Mouse (Mus musculus): Measurements from ENCODE around the gene Uba1y.
A peak's percentile ranks its signal among the peaks of the same experiment; 100 is the strongest.
"Not testable (repeated sequence)": the region's sequence is repeated elsewhere in the genome, so short reads cannot be mapped to it uniquely, and the experiment has no call there.

Gene Uba1y

DNA sequence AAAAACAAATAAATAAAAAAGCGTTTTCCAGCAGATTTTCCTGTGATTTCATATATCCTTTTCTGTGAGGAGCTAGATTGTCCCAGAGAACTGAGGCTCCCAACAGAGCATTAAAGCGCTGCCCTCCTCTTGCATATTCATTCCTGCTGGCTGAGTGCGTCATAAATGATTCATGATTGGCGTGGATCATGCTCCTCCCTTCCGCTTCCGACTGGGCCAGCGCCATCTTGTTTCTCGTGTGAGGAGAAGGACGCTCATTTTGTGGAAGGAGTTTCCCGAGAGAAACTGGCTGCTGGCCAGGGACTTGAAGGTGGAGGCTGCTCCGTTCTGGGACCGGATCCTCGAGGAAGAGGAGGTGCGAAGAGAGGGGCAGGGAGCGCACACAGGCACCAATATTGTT, at the start of gene Uba1y:
Gene Uba1y (plus strand): TSS at position 254 of the 400 bp plus-strand sequence.
- no peak for DNase-seq (ENCODE audit: low read depth)

DNA sequence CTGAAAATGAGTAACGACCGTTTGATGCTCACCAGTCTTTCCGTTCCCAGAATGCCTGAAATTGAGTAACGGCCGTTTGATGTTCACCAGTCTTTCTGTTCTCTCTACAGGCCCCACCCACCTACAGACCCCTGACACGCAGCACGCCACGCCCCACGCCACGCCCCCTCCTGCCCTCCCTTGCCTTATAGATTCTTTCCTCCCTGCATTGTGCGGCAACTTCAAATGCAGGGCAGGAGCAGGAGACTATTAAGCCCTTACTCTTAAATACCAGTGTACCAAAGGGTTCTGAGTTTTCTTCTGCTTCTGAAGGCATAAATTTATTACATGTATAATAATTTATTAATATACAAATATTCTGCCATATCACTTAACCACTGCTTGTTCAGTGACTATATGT, 21.1 kb upstream of the Uba1y start, which contains the start of gene Zfy1:
Gene Zfy1 (minus strand): TSS at position 101 of the 400 bp plus-strand sequence.
- DNase-seq (ENCODE audit: low read depth): not testable (repeated sequence)

DNA sequence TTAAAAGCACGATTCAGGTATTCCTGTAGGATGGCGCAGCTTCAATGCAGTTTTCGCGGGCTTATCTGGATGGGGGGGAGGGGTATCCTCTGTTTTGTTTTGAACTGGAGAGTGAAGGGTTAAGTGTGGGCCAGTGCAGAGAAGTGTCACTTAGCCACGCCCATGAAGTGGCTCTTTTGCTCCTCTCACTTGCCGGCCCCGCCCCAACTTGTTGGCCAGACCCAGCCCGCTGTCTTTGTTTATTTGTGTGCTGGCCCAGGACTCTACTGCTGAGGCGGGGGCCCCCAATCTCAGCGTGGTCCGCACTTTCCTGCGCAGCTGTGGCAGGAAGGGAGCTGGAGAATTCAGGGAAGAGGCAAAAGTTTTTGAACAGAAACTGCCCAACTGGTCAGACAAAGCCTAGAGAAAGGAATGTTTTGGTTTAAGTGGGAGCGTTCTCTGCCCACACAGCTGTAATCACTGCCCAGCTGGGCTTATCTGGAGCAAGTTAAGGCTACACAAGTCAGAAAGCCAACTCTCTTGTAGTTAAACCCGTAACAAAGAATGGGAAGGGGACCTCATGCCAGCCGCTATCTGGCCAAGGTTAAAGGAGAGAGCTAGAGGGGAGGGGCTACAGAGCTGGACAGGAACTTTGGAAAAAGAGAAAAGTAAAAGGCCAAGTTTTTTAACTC, 9.3 kb upstream of the Uba1y start:
- peak; percentile 16 for DNase-seq (ENCODE audit: low read depth)

DNA sequence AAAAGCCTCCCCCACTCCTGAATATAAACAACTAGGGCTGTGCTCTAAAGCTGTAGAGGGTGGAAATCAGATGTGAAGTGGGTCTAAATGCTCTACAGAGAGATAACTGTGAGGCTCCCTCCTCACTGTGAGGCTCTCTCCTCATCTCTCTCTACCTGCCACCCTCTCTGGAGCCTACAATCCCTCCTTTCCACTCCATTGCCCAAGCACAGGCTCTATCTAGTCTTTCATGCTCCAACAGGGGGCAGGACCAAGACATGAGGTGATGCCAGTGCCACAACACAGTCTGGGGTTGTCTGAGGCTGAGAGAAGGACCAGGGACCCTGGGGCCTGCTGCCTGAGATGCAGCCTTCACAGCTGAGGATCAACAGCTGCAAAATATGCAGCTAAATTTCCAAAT, 54.0 kb downstream of the Uba1y start:
- DNase-seq (ENCODE audit: low read depth): no peak

DNA sequence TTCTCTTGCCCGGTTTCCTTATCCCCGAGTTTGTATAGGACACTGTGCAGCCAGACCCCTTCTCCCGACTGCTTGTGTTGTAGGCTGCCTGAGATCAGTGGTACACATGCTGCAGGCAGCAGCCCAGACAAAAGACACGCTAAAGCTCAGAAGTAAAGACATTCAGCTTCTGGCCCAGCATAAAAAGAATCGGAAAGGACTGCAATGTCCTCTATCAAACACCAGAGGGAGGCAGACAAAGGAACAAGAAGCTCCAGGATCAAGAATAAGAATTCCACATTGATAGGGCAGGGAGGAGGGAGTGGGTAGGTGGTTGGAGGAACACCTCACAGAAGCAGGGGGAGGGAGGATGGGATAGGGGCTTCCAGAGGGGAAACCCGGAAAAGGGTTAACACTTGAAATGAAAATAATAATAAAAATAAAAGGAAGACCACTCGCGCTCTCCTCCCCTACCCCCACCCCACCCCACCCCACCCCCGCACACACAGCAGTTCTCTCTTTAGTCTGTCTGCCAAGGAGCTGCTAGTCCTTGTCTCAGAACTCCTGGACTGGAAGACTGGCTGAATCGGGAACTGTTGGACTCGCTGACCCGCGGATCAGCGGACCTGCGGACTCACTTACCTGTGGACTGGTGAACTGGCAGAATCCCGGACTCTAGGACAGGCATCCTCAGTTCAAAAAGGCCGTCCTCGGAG, 54.6 kb downstream of the Uba1y start:
- DNase-seq (ENCODE audit: low read depth): no peak

Data from c-Kit-positive CD71-positive TER-119-negative erythroid progenitor cells, embryonic 14.5 days (primary cell).